Mouse (Mus musculus) heart, adult 8-10 months (tissue): ENCODE results near the gene Larp6. TPM values are rescaled to one million over a fixed set of nuclear protein-coding genes. Genes with fewer than 3 reads are reported as not detected.

Experiments
- DNase-seq: peaks from one replicate; pipeline ENCODE4 v3.0.0; 2022; ENCODE audit warnings: low spot score
- total RNA-seq, 4 experiments: library from RNA; stranded (reverse); gene quantifications; 2 replicates each; pipeline ENCODE4 v1.2.4; 2022

The Larp6 gene
- total RNA-seq, 4 experiments from 2014 or later = 1.1 to 2.0 (median 1.7) TPM

- peak; percentile 44 for DNase-seq
These were observed 45.0 kb downstream of the Larp6 start for GRCm38 (mm10) chr9:60757817-60758216.

GRCm38 (mm10) chr9:60759436-60760007, 46.7 kb downstream of the Larp6 start:
- peak; percentile 74 for DNase-seq

GRCm38 (mm10) chr9:60765181-60765580, 52.4 kb downstream of the Larp6 start:
- no peak for DNase-seq

GRCm38 (mm10) chr9:60768393-60768792, 55.6 kb downstream of the Larp6 start:
- peak; percentile 22 for DNase-seq

- DNase-seq = peak; percentile 46
These were observed 56.9 kb downstream of the Larp6 start for GRCm38 (mm10) chr9:60769711-60770111.

- DNase-seq = no peak
These were observed 60.9 kb downstream of the Larp6 start for GRCm38 (mm10) chr9:60773713-60774112.

- DNase-seq = no peak
These were observed 64.1 kb downstream of the Larp6 start for GRCm38 (mm10) chr9:60776899-60777298.

- DNase-seq = no peak
These were observed 69.4 kb downstream of the Larp6 start for GRCm38 (mm10) chr9:60782057-60782789.

- no peak for DNase-seq
These were observed 72.3 kb downstream of the Larp6 start for GRCm38 (mm10) chr9:60785069-60785468.

- DNase-seq = no peak
These were observed 74.8 kb downstream of the Larp6 start for GRCm38 (mm10) chr9:60787517-60788110.

Other genes with a start within 250 kb of the Larp6 start
- 1 to 10 TPM; 3.7 to 4.8 (median 4.2) TPM for gene Thsd4, start 190.9 kb upstream of the Larp6 start, total RNA-seq
- gene Lrrc49, start 24.8 kb upstream of the Larp6 start, total RNA-seq = 1 to 10 TPM; 3.5 to 4.2 (median 3.8) TPM
- 10 to 100 TPM; 47.1 to 58.4 (median 50.7) TPM for gene Uaca, start 81.6 kb downstream of the Larp6 start, total RNA-seq